Mouse (Mus musculus) embryonic fibroblast, embryonic 13.5 days (primary cell): ENCODE data around the gene AI464131.

ENCODE experiments used
- CTCF ChIP-seq: IDR thresholded peaks from 2 replicates; pipeline ENCODE4 v1.5.1; 2011; ENCODE audit warnings: mild to moderate bottlenecking, control low read depth, low read length, moderate library complexity, borderline replicate concordance; ENCODE audit not compliant: insufficient read depth
- POLR2A ChIP-seq: IDR thresholded peaks from 2 replicates; pipeline ENCODE4 v1.6.1; 2011; ENCODE audit warnings: low read depth, mild to moderate bottlenecking, control low read depth, low read length, moderate library complexity

GRCm38 (mm10) chr4:41465287-41465665 is 37.6 kb downstream of the AI464131 start:
- TF ChIP-seq CTCF (no peak), POLR2A (no peak)
